Mouse (Mus musculus) activated CD4-positive, CD25-positive, alpha-beta regulatory T cell (primary cell): ENCODE measurements around the gene Gna11. TPM values are rescaled to one million over a fixed set of nuclear protein-coding genes. Genes with fewer than 3 reads are reported as not detected.

Experiments
- polyA plus RNA-seq, 2 experiments: library from polyadenylated mRNA; unstranded; fragments of 100-300 nt; shearing (Covaris generic); gene quantifications; one replicate each; pipeline ENCODE4 v1.2.1; 2017

Gna11 gene
- 10 to 100 TPM; 18.6 to 21.0 TPM for polyA plus RNA-seq

GRCm38 (mm10) chr10:81545161-81545747, at the start of gene Gna11:
Gene Gna11, minus strand, starts transcription at chr10:81545190.

GRCm38 (mm10) chr10:81574081-81575056, 29.4 kb upstream of the Gna11 start, which contains the start of gene Tle2:
Gene Tle2, plus strand, starts transcription at chr10:81574561.

GRCm38 (mm10) chr10:81559163-81559626, 14.2 kb upstream of the Gna11 start, which contains the start of gene Aes:
Gene Aes, plus strand, starts transcription at chr10:81559488.

GRCm38 (mm10) chr10:81524051-81524605, 20.9 kb downstream of the Gna11 start, which contains the start of gene Gna15:
Gene Gna15, minus strand, starts transcription at chr10:81524225.

GRCm38 (mm10) chr10:81500032-81500431, 45.0 kb downstream of the Gna11 start, which contains the start of gene S1pr4:
Gene S1pr4, minus strand, starts transcription at chr10:81500132.

GRCm38 (mm10) chr10:81496264-81496901, 48.6 kb downstream of the Gna11 start, which contains the start of gene Ncln:
Gene Ncln, minus strand, starts transcription at chr10:81496392.

GRCm38 (mm10) chr10:81482533-81482889, 62.5 kb downstream of the Gna11 start, which contains the start of gene Celf5:
Gene Celf5, minus strand, starts transcription at chr10:81482709.

Other genes with a start within 250 kb of the Gna11 start
- 10 to 100 TPM; 44.2 to 64.0 TPM for gene Cactin, start 224.1 kb downstream of the Gna11 start, polyA plus RNA-seq
- gene Tbxa2r, start 216.5 kb downstream of the Gna11 start, polyA plus RNA-seq = 10 to 100 TPM; 48.0 to 67.1 TPM
- gene Gipc3, start 201.9 kb downstream of the Gna11 start, polyA plus RNA-seq = under 1 TPM; 0.05 to 0.08 TPM
- 10 to 100 TPM; 44.4 to 50.7 TPM for gene Hmg20b, start 194.7 kb downstream of the Gna11 start, polyA plus RNA-seq
- 1 to 10 TPM; 3.7 to 4.0 TPM for gene Mfsd12, start 187.7 kb downstream of the Gna11 start, polyA plus RNA-seq
- 1 to 10 TPM in 1 of 2 experiments, under 1 TPM in 1; 0.68 to 1.5 TPM for gene 4930404N11Rik, start 179.4 kb downstream of the Gna11 start, polyA plus RNA-seq
- 10 to 100 TPM; 69.7 to 78.9 TPM for gene Fzr1, start 166.7 kb downstream of the Gna11 start, polyA plus RNA-seq
- 10 to 100 TPM; 35.0 to 35.8 TPM for gene Dohh, start 160.8 kb downstream of the Gna11 start, polyA plus RNA-seq
- gene Gm48551, start 160.7 kb downstream of the Gna11 start, polyA plus RNA-seq = 1 to 10 TPM; 2.2 to 4.9 TPM
- 1 to 10 TPM; 1.1 to 1.6 TPM for gene Gm48552, start 156.2 kb downstream of the Gna11 start, polyA plus RNA-seq
- 10 to 100 TPM in 1 of 2 experiments, 1 to 10 TPM in 1; 6.3 to 12.2 TPM for gene Smim24, start 152.1 kb downstream of the Gna11 start, polyA plus RNA-seq
- gene Nfic, start 89.6 kb downstream of the Gna11 start, polyA plus RNA-seq = 10 to 100 TPM; 14.8 to 22.7 TPM
- under 1 TPM; 0.14 to 0.73 TPM for gene Celf5, start 62.5 kb downstream of the Gna11 start, polyA plus RNA-seq
- 10 to 100 TPM; 78.9 to 96.7 TPM for gene Ncln, start 48.8 kb downstream of the Gna11 start, polyA plus RNA-seq
- 10 to 100 TPM; 64.8 to 91.5 TPM for gene S1pr4, start 45.1 kb downstream of the Gna11 start, polyA plus RNA-seq
- 10 to 100 TPM; 29.2 to 77.3 TPM for gene Gna15, start 21.0 kb downstream of the Gna11 start, polyA plus RNA-seq
- gene Aes, start 14.3 kb upstream of the Gna11 start, polyA plus RNA-seq = 1,000 to 10,000 TPM; 1,214 to 1,244 TPM
- gene Tle2, start 29.4 kb upstream of the Gna11 start, polyA plus RNA-seq = 1 to 10 TPM; 1.1 to 2.0 TPM
- gene Tle6, start 55.9 kb upstream of the Gna11 start, polyA plus RNA-seq = under 1 TPM; 0.43 to 0.88 TPM
- gene BC025920, start 61.1 kb upstream of the Gna11 start, polyA plus RNA-seq = 1 to 10 TPM in 1 of 2 experiments, under 1 TPM in 1; 0.72 to 3.1 TPM
- 10 to 100 TPM; 10.7 to 20.6 TPM for gene Sirt6, start 82.6 kb upstream of the Gna11 start, polyA plus RNA-seq
- 1 to 10 TPM; 1.9 to 5.6 TPM for gene Ankrd24, start 83.3 kb upstream of the Gna11 start, polyA plus RNA-seq
- gene Gm10778, start 103.9 kb upstream of the Gna11 start, polyA plus RNA-seq = 1 to 10 TPM; 6.8 to 9.1 TPM
- 10 to 100 TPM; 17.2 to 21.1 TPM for gene Zfp433, start 159.6 kb upstream of the Gna11 start, polyA plus RNA-seq
- gene Gm3055, start 226.0 kb upstream of the Gna11 start, polyA plus RNA-seq = 1 to 10 TPM; 7.1 to 8.2 TPM